ENCODE assay signal across 21 mouse cellular contexts in the genomic region with DNA sequence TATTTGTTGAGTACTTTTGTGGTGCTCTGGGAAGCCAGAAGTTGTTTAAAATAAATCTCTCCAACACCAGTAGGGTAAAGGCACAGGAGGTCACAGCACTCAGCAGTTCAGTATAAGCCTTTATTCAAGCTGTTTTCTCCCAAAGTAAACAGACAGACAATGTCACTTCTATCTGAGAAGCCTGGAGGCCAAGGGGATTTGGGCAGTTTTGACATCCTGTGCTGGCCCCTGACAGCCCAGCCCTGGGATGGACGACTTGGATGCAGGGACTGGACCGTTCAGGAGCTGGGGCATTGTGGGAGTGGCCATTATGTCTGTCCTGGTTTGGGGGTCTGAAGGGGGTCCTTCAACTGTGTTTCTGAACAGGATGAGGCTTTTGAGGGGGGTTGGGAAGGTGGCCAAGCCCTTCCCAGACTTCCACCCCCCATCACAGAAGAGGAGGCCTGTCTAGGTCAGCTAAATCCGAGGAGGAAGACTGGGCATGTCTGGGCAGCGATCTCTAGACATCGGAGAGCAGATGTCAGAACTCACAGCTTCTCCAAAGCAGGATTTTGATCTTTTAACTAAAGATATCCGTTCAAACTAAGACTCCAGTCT. TPM values are rescaled to one million over a fixed set of nuclear protein-coding genes. Genes with fewer than 3 reads are reported as not detected.
DNase-seq lines count a peak whose midpoint lies in the region; ATAC-seq and TF ChIP-seq lines count a peak whose summit lies in the region.
"Had no signal": no experiment of that assay in that cellular context is flagged by ENCODE, and none has a peak within 500 bp of the region (broad histone marks: within the 10 kb centered on the region; RNA-seq: fewer than 3 reads in every experiment).

No protein-coding gene starts in this region.

- peaks cover 15% of the 10 kb centered on the region for H3K4me1 ChIP-seq in lung, embryonic 14.5 days (ENCODE audit: insufficient read depth)
- H3K4me1 ChIP-seq in embryonic fibroblast, embryonic 13.5 days (ENCODE audit: control insufficient read depth, insufficient read depth, low read length) = no peaks in the 10 kb centered on the region
- H3K4me1 ChIP-seq in liver, embryonic 11.5 days (replicated peaks; ENCODE audit: control insufficient read depth, insufficient read depth, low read length) = peaks cover 11% of the 10 kb centered on the region

- TF ChIP-seq POLR2A in embryonic fibroblast, embryonic 13.5 days (IDR thresholded peaks at IDR 0.05; ENCODE audit: low read depth, low read length) = peak; percentile 50; the same call in 1 of the 2 replicates

- H3K4me2 ChIP-seq in lung, embryonic 14.5 days = 0 out of 2 replicates have a peak overlapping the region, but pooled peaks have one; percentile 2
- no peak overlapping the region for H3K4me2 ChIP-seq in liver, embryonic 11.5 days
- H3K4me2 ChIP-seq: forebrain, embryonic 12.5 days; heart, embryonic 15.5 days; lung, embryonic 15.5 days had no signal

- H3K4me3 ChIP-seq in lung, embryonic 14.5 days (ENCODE audit: low read depth, low read length) = no peak overlapping the region
- H3K4me3 ChIP-seq in embryonic fibroblast, embryonic 13.5 days (ENCODE audit: insufficient read depth, low read length) = peak overlapping the region; percentile 42
- H3K4me3 ChIP-seq in liver, embryonic 11.5 days (ENCODE audit: low read depth, low read length) = no peak overlapping the region
- H3K4me3 ChIP-seq: embryonic facial prominence, embryonic 10.5 days; forebrain, embryonic 12.5 days; gastrocnemius, adult 2 months; heart, embryonic 15.5 days; left cerebral cortex, adult 2 months; lung, embryonic 15.5 days had no signal

- TF ChIP-seq CTCF in lung, embryonic 14.5 days (IDR thresholded peaks at IDR 0.05; ENCODE audit: low read depth) = no peak
- no peak for TF ChIP-seq CTCF in embryonic fibroblast, embryonic 13.5 days (IDR thresholded peaks at IDR 0.05; ENCODE audit: borderline replicate concordance, insufficient read depth, low read length)

- no peak for ATAC-seq in lung, embryonic 14.5 days (ENCODE audit: insufficient read depth)
- no peak for ATAC-seq in liver, embryonic 11.5 days (replicated peaks; ENCODE audit: low FRiP score)
- ATAC-seq: hindbrain, postnatal 0 days had no signal

- no peak overlapping the region for H3K27ac ChIP-seq in lung, embryonic 14.5 days (ENCODE audit: low read depth)
- H3K27ac ChIP-seq in embryonic fibroblast, embryonic 13.5 days (ENCODE audit: insufficient read depth, low read length) = peak overlapping the region; percentile 89
- no peak overlapping the region for H3K27ac ChIP-seq in liver, embryonic 11.5 days (ENCODE audit: low read depth, low read length)
- H3K27ac ChIP-seq: forebrain, embryonic 12.5 days; heart, embryonic 15.5 days; hindbrain, postnatal 0 days; left cerebral cortex, adult 2 months; lung, embryonic 15.5 days had no signal

- H3K36me3 ChIP-seq in lung, embryonic 14.5 days (ENCODE audit: insufficient read depth) = no peaks in the 10 kb centered on the region
- no peaks in the 10 kb centered on the region for H3K36me3 ChIP-seq in liver, embryonic 11.5 days (ENCODE audit: control insufficient read depth, insufficient read depth, low read length)
- H3K36me3 ChIP-seq: embryonic facial prominence, embryonic 10.5 days; forebrain, embryonic 12.5 days; heart, embryonic 15.5 days; lung, embryonic 15.5 days had no signal

- DNase-seq in adrenal gland, adult (ENCODE audit: inconsistent age in 2 of 2, low spot score in 1 of 2) = peak; percentile 6 to 27
- DNase-seq in adrenal gland, postnatal 4 days (ENCODE audit: low spot score in 2 of 2) = no peak
- DNase-seq in lung, embryonic 14.5 days = peak; percentile 62
- no peak for DNase-seq in lung, postnatal 36 days
- peak; percentile 1 for DNase-seq in thymus, postnatal 14 days
- DNase-seq in thymus, postnatal 0 days (ENCODE audit: low spot score) = no peak
- DNase-seq in liver, embryonic 11.5 days (ENCODE audit: low spot score) = no peak
- DNase-seq: cerebellum, adult 8-10 months; gastrocnemius, adult 2 months; kidney, adult 2 months; kidney, postnatal 14 days; left cerebral cortex, postnatal 4 days; liver had no signal

- H3K27me3 ChIP-seq in lung, embryonic 14.5 days (ENCODE audit: insufficient read depth, low read length) = peaks cover 12% of the 10 kb centered on the region
- H3K27me3 ChIP-seq in liver, embryonic 11.5 days (replicated peaks; ENCODE audit: control insufficient read depth, insufficient read depth, low read length) = peaks cover 28% of the 10 kb centered on the region

- no peaks in the 10 kb centered on the region for H3K9me3 ChIP-seq in lung, embryonic 14.5 days (ENCODE audit: low read depth, low read length)
- no peaks in the 10 kb centered on the region for H3K9me3 ChIP-seq in liver, embryonic 11.5 days (ENCODE audit: control insufficient read depth, low read length)
- H3K9me3 ChIP-seq: embryonic facial prominence, embryonic 10.5 days; forebrain, embryonic 12.5 days; heart, embryonic 15.5 days; lung, embryonic 15.5 days had no signal

- H3K9ac ChIP-seq in lung, embryonic 14.5 days = no peak overlapping the region
- H3K9ac ChIP-seq in liver, embryonic 11.5 days (ENCODE audit: low read depth, low read length) = no peak overlapping the region
- H3K9ac ChIP-seq: forebrain, embryonic 12.5 days; heart, embryonic 15.5 days; lung, embryonic 15.5 days had no signal

- 17% methylated on average over 6 of the region's 6 CpGs for WGBS in lung, embryonic 14.5 days
- 48% methylated on average over 6 of the region's 6 CpGs for WGBS in liver, embryonic 11.5 days

RNA-seq across cellular contexts. Expression of a gene that starts 0.7 kb away (rescaled TPM):
- 10 to 100 TPM; 33.7 to 36.0 TPM for total RNA-seq in adrenal gland, postnatal 4 days (2021)
- polyA plus RNA-seq in lung, embryonic 14.5 days (2014; fragmentation: Nextera tagmentation; extraction: Ambion mirVana) = 12.4 and 13.6 TPM in 2 replicates
- polyA plus RNA-seq in thymus, postnatal 0 days (2015; fragmentation: Nextera tagmentation; extraction: Ambion mirVana) = 39.3 and 39.7 TPM in 2 replicates
- polyA plus RNA-seq in embryonic fibroblast, embryonic 13.5 days (2011; ENCODE audit: insufficient read length, low read depth, missing spikeins) = 453 and 677 TPM in 2 replicates
- 12.2 and 13.8 TPM in 2 replicates for polyA plus RNA-seq in liver, embryonic 11.5 days (2014; fragmentation: Nextera tagmentation; extraction: Ambion mirVana)

RNA-seq across cellular contexts. Expression of a gene that starts 22.5 kb away (rescaled TPM):
- 1 to 10 TPM; 1.4 to 1.7 TPM for total RNA-seq in adrenal gland, postnatal 4 days (2021)
- polyA plus RNA-seq in lung, embryonic 14.5 days (2014; fragmentation: Nextera tagmentation; extraction: Ambion mirVana) = 0.46 and 1.1 TPM in 2 replicates
- polyA plus RNA-seq in thymus, postnatal 0 days (2015; fragmentation: Nextera tagmentation; extraction: Ambion mirVana) = 4.9 and 5.4 TPM in 2 replicates
- not detected in 2 replicates for polyA plus RNA-seq in embryonic fibroblast, embryonic 13.5 days (2011; ENCODE audit: insufficient read length, low read depth, missing spikeins)
- polyA plus RNA-seq in liver, embryonic 11.5 days (2014; fragmentation: Nextera tagmentation; extraction: Ambion mirVana) = 4.4 TPM in 2 replicates
- total RNA-seq: midbrain, postnatal 0 days had no signal
- polyA plus RNA-seq: midbrain, postnatal 0 days had no signal

RNA-seq across cellular contexts. Expression of a gene that starts 59.0 kb away (rescaled TPM):
- 100 to 1,000 TPM; 235 to 271 TPM for total RNA-seq in adrenal gland, postnatal 4 days (2021)
- polyA plus RNA-seq in lung, embryonic 14.5 days (2014; fragmentation: Nextera tagmentation; extraction: Ambion mirVana) = 716 and 730 TPM in 2 replicates
- 723 and 729 TPM in 2 replicates for polyA plus RNA-seq in thymus, postnatal 0 days (2015; fragmentation: Nextera tagmentation; extraction: Ambion mirVana)
- polyA plus RNA-seq in embryonic fibroblast, embryonic 13.5 days (2011; ENCODE audit: insufficient read length, low read depth, missing spikeins) = 253 and 262 TPM in 2 replicates
- 532 and 579 TPM in 2 replicates for polyA plus RNA-seq in liver, embryonic 11.5 days (2014; fragmentation: Nextera tagmentation; extraction: Ambion mirVana)

Comparison
In these comparisons a context has a peak if more than half of its experiments do, and no peak if none do; other contexts are left out.
1. DNase-seq: peak in adrenal gland, adult (2 of 2), lung, embryonic 14.5 days (single experiment) and thymus, postnatal 14 days (single experiment); none in adrenal gland, postnatal 4 days (0 of 2), lung, postnatal 36 days (single experiment), thymus, postnatal 0 days (single experiment) and liver, embryonic 11.5 days (single experiment).
2. RNA of a gene that starts 0.7 kb away (polyA plus RNA-seq): 453 to 677 TPM in embryonic fibroblast, embryonic 13.5 days; 39.3 to 39.7 TPM in thymus, postnatal 0 days, 12.2 to 13.8 TPM in liver, embryonic 11.5 days and 12.4 to 13.6 TPM in lung, embryonic 14.5 days; every median in the first group is over 10 times any median in the second.